Mouse (Mus musculus) inflammation-experienced regulatory T-cells, adult 6 months (primary cell): ENCODE measurements around the gene Lifr. TPM values are rescaled to one million over a fixed set of nuclear protein-coding genes. Genes with fewer than 3 reads are reported as not detected.

ENCODE experiments used
- ATAC-seq: one replicate; pipeline ENCODE4 v1.8.0; 2017
- polyA plus RNA-seq, 3 experiments: library from polyadenylated mRNA; unstranded; fragments of 100-300 nt; shearing (Covaris generic); gene quantifications; one replicate each; pipeline ENCODE4 v1.2.1; 2017

The Lifr gene
- polyA plus RNA-seq, 3 experiments from 2014 or later, result 0.12 to 0.23 TPM; not detected in 1

DNA sequence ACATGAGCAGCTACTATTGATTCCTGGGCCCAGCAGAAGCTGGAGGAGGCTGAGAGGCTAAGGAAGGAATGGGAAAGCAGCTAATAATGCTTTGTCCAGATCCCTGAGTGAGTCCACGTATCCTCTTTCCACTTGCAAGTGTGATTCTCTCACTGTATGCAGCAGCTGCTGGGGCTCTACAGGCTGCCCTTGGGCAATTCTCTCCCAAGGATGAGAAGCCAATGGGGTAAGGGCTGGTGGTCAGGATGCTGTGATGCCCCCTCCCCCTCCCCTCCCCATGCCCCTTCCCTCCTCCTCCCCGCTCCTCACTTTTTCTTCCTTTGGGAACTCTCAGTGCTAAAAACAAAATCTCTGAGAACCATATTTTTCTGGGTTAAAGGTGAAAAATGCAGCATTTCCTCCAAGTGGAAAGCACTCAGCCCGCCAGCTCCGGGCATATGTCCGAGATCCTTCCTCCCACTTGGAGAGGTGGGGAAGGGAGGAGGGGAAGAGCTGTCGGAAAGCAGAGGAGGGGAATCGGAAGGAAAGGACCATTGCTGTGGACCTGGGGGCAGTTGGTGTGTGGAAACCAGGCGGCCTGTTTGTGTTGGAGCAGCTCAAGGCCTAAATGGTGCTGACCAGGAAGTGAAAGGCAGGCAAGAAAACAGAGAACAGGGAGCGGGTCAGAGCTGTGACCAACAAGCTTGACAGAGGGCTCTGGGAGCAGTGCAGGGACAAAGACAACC is 113.4 kb downstream of the Lifr start:
- no peak for ATAC-seq

DNA sequence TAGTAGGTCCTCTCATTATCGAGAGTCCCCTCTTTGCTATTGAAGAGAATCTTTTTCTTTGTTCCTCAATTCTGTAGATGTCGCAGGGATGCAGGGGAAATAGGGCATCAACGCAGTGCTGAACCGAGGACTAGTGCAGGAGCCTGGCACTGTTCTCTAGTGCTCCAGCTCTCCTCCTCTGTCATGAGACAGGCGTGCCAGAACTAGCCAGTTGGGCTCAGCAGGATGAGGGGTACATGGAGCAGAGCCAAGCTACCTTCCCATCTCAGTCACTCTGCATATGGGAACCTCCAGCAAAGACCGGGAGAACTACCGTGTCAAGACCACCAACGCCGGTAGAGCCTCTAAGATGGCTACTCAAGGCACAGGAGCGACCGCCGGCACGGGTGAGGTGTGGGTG is 114.5 kb downstream of the Lifr start:
- ATAC-seq, result no peak

DNA sequence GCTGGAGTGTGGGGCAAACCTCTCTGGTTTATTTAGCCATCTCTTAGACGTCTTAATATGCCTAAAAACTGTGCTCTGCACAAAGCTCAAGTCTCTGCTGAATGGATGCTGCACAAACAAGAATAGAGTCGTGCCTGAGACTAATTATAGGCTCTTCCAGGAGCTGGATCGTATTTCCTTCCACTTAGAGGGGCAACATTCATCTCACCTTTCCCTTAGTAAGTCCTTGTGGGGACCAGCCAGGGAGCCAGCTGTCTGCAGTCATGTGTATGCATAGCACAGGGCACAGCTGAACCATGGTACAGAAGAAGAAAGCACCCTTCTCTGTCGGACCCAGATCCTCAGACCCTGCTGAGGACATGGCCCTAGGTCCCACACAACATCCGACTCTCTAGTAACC is 115.7 kb downstream of the Lifr start:
- no peak for ATAC-seq

DNA sequence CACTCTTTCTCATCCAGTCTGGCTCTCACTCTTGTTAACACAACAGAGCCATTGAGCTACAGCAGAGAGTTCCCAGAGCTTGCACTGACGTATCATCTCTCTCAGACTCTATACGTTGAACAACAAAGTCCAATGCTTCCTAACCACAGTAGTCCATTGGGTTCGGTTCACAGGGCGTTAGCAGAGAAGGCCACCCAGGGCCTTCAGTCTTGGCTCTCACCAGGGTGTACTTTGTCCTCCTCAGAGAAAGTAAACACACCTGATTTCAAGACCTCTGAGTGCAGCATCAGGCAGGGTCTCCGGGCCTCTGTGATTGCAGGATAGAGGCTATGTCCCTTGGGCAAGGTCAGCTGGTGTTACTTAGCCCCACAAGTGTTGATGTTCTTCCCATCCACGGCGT is 116.9 kb downstream of the Lifr start:
- ATAC-seq, result no peak

DNA sequence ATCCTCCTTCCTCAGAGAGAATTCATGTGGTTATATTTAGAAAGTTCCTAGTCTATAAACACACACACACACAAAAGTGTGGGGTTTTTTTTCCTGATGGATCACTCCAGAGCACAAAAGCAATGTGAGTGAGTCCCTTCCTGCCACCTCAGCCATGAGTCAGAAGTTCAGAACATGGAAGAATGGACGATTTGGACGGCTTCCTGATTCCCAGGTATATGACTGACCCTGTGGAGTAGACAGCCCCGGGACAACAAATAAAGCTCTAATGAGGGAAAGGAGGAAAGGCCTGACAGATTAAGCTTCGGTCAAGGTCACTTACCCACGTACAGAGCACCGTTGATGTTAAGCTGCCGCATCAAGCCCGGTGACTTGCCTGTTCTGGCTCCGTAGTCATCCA is 117.8 kb downstream of the Lifr start:
- ATAC-seq, result no peak

DNA sequence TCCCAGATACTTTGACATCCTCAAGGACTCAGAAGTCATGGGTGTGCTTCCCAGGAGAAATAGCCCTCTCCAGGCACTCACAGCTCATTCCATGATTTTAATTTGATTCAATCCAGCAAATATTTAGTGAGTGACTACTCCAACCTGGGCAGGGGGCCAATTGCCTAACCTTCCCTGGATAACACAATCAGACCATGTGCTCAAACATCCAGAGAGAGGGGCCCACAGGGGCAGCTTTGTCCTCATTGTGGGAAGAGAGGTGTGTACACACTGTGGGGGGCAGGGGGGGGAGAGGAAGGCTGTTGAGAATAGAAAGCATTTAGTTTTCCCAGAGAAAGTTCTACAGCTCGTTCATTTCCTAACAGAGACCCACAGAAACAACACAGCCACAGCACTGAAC is 123.3 kb downstream of the Lifr start:
- no peak for ATAC-seq

DNA sequence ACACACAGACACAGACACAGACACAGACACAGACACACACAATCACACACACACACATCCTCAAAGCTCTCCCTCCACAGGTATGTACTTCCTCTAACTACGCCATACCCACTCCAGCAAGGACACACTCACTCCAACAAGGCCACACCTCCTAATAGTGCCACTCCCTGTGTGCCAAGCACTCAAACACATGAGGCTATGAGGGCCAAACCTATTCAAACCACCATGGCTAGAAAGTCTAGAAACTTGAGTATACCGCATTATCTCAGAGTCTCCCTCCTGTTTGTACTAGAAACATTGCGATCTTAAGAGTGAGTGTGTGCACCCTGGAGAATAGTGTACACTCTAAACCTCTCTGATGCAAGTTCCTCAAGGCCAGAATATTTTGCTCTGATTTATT is 125.4 kb downstream of the Lifr start:
- ATAC-seq, result no peak

DNA sequence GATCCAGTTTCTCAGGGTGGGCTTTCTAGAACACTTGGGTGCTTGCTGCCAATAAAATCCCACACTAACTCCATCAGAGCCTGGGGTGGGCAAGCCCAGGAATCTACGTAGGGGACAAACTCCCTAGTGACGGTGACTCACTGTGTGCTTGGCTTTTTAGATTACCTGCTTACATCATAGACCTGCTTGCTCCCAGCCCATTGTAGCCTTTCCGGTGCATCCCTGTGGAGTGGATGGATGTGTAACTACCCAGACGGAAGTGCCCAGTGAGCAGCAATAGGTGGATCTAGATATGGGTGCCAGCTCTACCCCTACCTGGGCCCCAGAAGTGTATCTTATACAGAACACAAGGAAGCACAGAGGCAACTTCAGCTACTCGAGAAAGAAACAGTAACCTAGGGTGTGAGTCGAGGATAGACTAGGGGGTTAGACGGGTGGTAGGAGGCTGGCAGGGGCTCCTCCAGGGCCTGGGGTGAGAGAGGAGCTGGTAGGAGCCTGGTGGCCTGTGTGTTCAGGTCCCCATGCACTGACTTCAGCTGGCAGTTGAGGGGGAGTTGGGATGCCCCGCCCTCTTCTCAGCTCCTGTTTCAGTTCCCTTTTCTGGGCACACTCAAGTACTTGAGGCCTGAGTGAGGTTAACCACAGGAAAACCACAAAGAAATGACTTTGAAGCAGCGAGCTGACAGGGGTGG is 126.3 kb downstream of the Lifr start:
- no peak for ATAC-seq

DNA sequence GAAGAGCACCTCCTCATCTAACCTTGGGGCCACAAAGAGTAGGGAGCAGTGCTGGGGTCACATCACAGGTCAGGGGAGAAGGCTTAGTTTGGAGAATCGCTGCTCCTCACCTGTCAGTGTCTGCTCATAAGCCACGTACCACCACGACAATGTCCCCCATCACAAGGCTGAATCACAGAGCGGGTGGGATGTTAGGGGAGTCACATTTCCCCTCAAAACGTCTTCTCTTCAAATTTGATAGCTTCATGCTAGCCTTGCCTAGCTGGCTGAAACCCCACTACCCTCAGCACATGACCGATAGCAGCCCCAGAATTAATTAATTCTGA is 126.8 kb downstream of the Lifr start:
- ATAC-seq, result no peak

DNA sequence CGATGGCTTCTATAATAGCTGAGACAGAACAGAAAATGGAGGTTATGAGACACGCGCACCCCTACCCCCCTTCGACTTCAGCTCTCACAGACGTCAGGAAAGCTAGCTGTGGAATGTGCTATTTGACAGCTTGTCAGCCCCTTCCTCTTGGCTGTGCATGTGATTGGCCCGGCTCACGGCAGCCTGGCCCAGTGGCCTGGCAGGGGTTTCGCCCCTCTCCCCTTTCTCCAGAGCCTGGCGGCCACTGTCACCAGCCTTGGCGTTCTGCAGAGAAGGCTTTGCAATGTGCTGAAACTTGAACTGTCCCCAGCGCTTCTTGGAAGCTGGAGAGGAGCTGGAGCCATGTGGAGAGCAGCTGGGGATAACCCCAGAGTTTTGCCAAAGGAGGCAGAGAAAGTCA is 132.4 kb downstream of the Lifr start:
- no peak for ATAC-seq

DNA sequence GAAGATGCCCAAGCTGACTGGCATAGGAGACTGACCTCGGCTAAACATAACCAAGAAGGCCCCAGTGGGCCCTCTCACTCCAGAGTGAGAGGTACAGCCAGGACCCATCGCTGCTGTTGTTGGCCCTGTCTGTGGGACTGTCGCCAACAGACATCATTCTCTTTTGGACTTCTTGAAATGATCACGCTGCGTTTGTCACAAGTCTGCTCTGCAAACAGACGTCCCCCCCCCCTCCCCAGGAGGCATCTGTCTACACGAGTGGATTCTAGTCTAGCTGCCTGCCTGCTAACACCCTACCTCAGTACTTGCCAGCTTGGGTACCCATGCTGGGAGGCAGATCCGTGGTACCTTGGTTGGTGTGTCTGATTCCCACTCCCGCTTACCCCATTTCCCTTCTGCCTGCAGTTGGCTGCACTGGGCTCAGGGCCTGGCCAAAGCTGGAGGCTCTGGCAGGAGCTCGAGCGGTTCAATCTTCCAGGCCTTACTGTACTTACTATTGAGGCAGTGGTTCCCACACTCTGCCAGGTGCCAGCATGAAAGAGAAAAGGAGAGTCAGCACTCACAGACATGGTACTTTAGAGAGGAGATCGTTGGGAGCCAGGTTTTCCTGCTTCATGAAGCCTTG is 133.8 kb downstream of the Lifr start:
- ATAC-seq, result no peak

DNA sequence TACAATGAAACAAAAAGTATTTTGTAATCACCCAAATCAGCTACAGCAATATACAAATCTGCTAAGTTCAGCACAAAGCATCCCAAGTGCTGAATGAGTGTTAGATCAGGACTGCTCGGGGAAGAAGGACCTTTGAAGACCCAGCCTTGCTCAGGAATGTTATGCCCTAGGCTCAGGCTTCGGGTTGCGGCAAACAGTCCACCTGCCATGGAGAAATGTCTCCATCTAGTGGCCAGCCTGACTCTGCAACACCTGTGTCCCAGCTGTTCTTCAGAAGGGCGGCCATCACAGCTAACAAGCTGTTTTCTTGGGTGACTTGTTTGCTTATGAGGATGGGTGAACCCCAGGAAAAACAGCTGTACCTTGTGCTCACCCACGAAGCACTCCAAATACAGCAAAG is 135.8 kb downstream of the Lifr start:
- no peak for ATAC-seq

DNA sequence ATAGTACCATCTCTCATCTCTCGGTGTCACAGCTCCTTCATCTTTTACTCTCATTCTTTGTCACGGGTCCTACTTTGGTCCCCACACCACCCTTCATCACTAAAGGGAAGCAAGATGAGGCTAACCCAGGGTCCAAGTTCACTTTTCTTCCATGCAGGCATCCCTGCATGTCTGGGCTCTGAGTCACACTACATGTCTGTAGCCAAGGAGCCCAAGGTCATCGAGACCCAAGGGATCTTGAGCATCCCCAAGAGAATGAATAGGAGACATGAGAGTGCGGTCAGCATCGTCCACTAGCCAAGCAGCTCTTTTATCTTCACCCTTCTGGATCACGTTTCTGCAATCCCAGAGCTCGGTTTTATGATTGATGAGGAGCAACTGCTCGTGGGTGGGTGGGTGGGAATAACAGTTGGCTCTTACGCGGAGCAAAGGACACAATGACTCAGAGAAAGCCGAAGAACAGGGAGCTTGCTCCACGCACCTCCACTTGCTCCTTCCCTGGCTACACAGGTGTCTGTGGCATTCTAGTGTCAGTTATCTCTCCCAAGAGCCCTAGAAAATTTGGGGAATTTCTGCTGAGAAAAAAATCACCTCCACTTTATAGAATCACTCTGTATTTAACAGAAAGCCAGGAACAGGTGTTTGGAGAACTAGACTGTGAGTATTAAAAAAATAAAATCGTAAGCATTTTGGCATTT is 143.1 kb downstream of the Lifr start:
- no peak for ATAC-seq

DNA sequence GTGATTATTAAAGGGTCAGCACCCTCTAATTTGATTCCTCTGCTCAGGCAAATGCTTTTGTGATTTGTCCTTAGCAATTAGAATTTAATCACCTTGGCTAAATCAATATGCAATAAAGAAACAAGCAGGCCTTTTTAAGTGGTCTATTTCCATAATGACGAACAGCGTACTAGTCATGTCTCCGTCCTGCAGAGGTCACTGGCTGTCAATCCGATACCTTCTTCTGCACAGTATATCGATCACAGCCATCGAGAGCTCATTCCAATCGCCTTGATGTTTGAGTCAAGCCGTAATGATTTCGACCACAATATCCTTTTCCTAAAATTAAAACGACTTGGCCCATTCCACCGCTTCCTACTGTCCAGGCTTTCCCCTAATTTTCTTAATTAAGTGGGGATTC is 149.5 kb downstream of the Lifr start:
- no peak for ATAC-seq

DNA sequence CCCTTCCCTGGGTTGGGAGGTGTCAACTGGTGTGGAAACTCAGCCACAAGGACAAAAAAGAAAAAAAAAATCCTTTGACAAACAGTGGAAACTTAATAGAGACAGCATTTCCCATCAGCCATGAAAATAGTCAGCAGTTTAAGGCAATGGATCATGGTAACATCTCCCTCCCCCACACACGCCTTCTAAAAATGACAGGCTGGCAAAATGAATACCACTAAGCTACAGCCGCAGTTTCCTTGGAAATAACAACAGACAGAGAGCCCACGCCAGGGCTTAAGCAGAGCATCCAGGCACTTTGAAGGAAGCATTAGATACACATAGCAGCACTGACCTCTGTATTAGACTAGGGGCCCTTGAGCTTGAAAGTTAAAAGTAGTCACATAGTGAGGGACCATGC is 150.5 kb downstream of the Lifr start:
- no peak for ATAC-seq

DNA sequence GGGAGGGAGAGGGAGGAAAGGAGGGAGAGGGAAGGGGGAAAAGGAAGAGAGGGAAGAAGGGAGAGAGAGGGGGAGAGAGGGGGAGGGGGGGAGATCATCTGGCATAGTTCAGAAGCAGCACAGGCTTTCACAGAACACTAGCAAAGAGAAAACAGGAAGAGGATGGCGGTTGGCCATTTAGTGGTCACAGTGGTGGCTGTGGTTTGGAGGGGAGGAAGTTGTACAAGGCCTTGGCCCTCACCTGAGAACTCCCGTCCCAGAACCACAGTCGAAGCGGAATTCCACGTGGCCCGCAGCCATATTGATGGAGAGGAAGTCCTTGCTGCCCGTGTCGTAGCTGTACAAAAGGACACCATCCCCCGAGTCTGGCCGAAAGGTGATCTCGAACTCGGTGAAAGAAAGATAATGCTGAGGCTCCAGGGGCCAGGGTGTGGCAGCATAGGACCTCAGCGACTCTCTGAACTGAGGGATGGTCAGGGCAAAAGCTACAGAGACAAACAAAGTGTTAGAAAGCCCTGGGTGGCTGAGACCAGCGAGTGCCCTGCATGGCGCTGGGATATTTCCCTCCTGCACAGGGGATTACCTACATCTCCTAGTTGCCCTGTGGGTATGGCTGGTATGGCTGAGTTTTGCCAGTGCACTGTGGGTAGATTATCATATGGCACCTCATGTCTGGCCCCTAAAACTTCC is 151.9 kb downstream of the Lifr start:
- ATAC-seq, result no peak

Other genes starting within 250 kb of the Lifr start
- gene Osmr, start 215.6 kb upstream of the Lifr start, polyA plus RNA-seq, result under 1 TPM in 1 of 3 experiments, not detected in 2; 0.26 TPM